Mouse (Mus musculus) ES-CJ7 (cell line): ENCODE measurements around the gene Ube2o.
"Not testable (repeated sequence)": the region's sequence is repeated elsewhere in the genome, so short reads cannot be mapped to it uniquely, and the experiment has no call there.

ENCODE experiments used
- DNase-seq: peaks from one replicate; pipeline ENCODE4 v3.0.0; 2011; ENCODE audit warnings: low read depth, low spot score

The Ube2o gene

GRCm38 (mm10) chr11:116615735-116616437, 34.6 kb upstream of the Ube2o start:
- peak; percentile 83 for DNase-seq

GRCm38 (mm10) chr11:116613234-116613633, 32.0 kb upstream of the Ube2o start:
- DNase-seq: no peak

- DNase-seq: no peak
Observed at GRCm38 (mm10) chr11:116612554-116612953, 31.3 kb upstream of the Ube2o start.

GRCm38 (mm10) chr11:116611883-116612282, 30.6 kb upstream of the Ube2o start:
- DNase-seq: no peak

- not testable (repeated sequence) for DNase-seq
Observed at GRCm38 (mm10) chr11:116611168-116611567, 29.9 kb upstream of the Ube2o start.

GRCm38 (mm10) chr11:116609965-116610630, 28.9 kb upstream of the Ube2o start:
- DNase-seq: no peak

GRCm38 (mm10) chr11:116607717-116608116, 26.5 kb upstream of the Ube2o start:
- DNase-seq: no peak

- peak; percentile 78 for DNase-seq
Observed at GRCm38 (mm10) chr11:116604097-116604496, 22.9 kb upstream of the Ube2o start.

GRCm38 (mm10) chr11:116603339-116603738, 22.1 kb upstream of the Ube2o start:
- peak; percentile 89 for DNase-seq

- no peak for DNase-seq
Observed at GRCm38 (mm10) chr11:116602043-116602442, 20.8 kb upstream of the Ube2o start.

- no peak for DNase-seq
Observed at GRCm38 (mm10) chr11:116601166-116601565, 19.9 kb upstream of the Ube2o start.

GRCm38 (mm10) chr11:116599230-116599629, 18.0 kb upstream of the Ube2o start:
- no peak for DNase-seq

- DNase-seq: no peak
Observed at GRCm38 (mm10) chr11:116598193-116598592, 16.9 kb upstream of the Ube2o start.

- DNase-seq: no peak
Observed at GRCm38 (mm10) chr11:116596766-116597165, 15.5 kb upstream of the Ube2o start.

- DNase-seq: no peak
Observed at GRCm38 (mm10) chr11:116593345-116593744, 12.1 kb upstream of the Ube2o start.

GRCm38 (mm10) chr11:116592428-116592827, 11.2 kb upstream of the Ube2o start:
- peak; percentile 97 for DNase-seq

- peak; percentile 73 for DNase-seq
Observed at GRCm38 (mm10) chr11:116591621-116592020, 10.4 kb upstream of the Ube2o start.

GRCm38 (mm10) chr11:116589574-116589973, 8.3 kb upstream of the Ube2o start:
- DNase-seq: no peak

GRCm38 (mm10) chr11:116589020-116589531, 7.8 kb upstream of the Ube2o start:
- no peak for DNase-seq

- DNase-seq: peak; percentile 85
Observed at GRCm38 (mm10) chr11:116586801-116587631, 5.8 kb upstream of the Ube2o start.

- peak; percentile 78 for DNase-seq
Observed at GRCm38 (mm10) chr11:116586310-116586709, 5.1 kb upstream of the Ube2o start, which contains the start of gene Aanat. Gene Aanat, plus strand, starts transcription at chr11:116586432.

- DNase-seq: peak; percentile 84
Observed at GRCm38 (mm10) chr11:116585682-116586081, 4.4 kb upstream of the Ube2o start.
